Mouse (Mus musculus): ENCODE results near the gene Plekhg1.

The Plekhg1 gene

DNA sequence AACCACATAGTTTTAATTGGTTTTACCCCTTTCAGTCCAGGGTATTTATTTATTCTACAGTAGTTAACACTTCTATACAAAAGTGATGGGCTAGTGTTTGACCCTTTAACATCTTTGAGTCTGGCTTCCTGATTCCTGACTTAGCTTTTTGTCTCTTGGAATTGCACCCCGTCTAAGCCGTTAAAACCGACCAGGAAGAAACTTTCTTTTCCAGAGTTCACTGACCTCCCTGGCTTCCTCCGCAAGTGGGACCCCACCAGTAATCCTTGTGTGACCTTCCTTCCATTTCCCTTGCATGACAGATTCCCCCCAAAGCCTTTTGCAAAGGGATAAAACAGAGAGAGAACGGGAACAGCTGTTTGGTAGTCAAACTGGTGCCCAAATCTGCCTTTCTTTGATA, 1.6 kb downstream of the Plekhg1 start:
- DNase-seq (ENCODE audit: low read depth, low spot score): no peak

DNA sequence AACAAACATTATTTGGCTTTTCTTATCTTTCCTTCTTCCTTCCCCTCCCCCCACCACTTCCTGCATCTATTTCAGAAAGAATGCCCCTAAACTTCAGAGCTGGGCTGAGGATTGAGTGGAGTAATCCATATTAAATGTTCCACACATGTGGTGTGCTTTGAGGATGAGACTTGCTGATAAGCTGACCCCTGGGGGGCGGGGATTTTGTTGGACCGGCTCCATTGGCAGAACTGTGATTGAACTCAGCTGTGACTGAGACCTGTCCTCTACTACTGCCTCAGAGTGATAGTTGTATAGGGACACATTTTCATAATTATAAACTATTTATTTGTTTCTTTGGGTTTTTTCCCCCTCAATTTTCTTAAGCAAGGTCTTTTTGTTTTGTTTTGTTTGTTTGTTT, 2.9 kb downstream of the Plekhg1 start:
- no peak for DNase-seq (ENCODE audit: low read depth, low spot score)

DNA sequence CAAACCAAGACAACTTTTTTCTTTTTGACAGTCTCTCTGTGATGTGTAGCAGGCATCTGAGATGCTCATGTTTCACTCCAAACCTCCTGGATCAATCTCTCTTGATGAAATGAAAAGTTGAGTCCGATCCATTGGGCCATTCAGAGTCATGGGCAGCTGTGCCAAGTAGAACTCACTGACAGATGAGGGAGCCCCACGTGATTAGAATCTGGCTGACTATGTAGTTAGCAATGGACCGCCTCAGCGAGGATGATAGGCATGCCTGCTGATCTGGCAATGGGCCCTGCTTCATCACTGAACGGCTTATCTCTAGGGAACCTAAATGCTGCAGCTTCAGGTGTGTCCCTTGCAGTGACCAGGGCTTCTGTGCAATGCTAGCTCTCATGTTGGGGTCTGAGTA, 3.7 kb downstream of the Plekhg1 start:
- no peak for DNase-seq (ENCODE audit: low read depth, low spot score)

DNA sequence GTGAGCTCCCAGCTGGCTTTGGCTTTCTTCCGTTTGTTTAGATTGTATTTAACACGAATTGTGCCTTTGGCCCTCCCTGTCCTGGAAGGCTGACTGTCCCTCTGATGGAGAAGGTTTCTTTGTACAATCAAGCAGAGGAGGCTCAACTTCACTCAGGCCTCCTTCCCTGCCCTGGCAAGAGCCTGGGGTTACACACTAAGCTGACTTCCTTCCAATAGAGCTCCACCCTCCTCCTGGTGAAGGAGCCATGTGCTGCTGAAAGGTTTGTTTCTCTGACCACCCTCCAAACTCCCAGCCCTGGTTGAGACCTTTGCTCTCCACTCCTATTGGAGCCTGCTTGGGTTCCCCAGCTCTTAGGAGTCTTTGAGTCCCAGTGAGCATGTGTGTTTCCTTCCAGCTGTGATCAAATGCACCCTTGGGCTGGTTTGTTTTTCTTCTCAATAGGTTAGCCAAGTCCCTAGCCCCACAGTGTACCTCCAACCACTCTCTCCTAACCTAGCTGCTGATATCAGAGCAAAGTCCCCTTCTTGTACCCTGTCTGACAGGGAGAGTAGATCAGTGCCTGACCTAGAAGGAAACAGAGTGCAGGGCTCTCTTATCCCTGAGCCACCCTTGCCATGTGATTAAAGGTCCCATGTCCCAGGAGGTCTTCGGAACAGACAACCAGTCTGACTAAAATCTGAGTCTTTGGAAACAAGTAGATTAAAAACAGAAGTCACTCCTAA, 6.8 kb downstream of the Plekhg1 start:
- no peak for DNase-seq (ENCODE audit: low read depth, low spot score)

DNA sequence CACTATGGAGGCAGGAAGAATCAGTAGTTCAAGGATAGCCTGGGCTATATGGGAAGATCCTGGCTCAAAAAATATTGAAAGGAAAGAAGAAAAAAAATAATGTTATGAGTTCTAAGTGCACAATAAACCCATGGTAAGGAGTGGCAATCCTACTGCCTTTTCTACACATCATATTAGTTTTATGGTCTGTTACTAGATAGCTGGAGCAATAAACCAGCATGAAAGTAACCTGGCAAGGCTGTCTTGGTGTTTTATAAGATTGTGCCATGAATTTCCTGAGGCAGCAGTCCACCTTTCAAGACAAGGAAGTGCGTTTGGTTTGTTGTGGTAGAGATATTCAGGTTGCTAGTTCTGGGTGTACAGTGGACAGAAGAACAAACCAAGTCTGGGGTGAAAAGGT, 9.4 kb downstream of the Plekhg1 start:
- no peak for DNase-seq (ENCODE audit: low read depth, low spot score)

DNA sequence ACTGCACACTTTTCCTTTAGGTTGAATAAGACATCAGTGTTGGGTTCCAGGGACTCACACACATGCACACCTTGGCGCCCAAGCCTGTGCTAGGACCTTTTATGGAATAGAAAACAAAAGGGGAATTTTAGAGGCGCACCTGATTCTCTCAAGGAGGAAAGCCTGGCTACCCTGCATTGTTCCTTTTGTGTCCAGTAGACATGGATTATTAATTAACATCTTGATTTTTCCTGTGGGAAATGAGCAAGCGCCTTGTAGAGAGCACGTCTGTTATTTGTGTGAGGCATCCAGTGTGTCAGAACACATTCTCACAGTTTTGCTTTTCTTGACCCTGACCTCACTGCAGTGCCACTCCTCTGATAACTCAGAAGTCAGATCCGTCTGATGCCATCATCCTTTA, 21.8 kb downstream of the Plekhg1 start:
- DNase-seq (ENCODE audit: low read depth, low spot score): no peak

DNA sequence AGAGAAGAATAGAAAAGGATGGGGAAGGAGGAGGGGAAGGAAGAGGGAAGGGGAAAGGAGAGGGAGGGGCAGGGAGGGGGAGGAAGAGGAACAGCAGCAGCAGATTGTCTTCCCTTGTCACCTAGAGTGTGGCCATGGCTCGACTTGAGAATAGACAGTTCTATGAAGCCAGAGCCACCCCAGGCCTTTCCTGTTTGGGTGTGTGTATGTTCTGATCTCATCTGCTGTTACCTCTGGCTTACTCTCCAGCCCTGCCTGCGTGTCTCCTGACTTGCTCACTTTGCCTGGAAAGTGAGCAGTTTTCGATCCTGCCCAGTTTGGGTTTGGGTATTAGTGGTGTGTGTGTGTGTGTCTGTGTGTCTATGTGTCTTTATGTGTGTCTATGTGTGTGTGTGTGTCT, 23.0 kb downstream of the Plekhg1 start:
- DNase-seq (ENCODE audit: low read depth, low spot score): no peak

DNA sequence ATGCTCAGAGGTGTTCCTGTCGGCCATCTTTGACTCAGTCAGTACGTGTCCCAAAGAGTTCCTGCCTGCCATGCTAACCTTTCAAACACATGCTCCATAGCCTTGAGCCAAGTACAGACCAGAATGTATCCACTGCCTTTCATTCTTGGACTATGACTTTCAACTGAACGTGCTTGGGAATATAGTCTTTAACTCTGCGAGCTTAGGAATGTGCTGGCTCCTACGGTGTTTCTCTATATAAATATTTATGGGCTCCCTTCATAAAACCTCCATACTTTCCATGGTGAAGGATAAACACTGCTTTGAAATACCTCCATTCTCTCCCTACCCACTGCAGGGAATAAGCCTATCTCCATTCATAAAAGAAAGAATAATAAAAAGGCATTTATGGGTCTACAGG, 29.0 kb downstream of the Plekhg1 start:
- DNase-seq (ENCODE audit: low read depth, low spot score): no peak

DNA sequence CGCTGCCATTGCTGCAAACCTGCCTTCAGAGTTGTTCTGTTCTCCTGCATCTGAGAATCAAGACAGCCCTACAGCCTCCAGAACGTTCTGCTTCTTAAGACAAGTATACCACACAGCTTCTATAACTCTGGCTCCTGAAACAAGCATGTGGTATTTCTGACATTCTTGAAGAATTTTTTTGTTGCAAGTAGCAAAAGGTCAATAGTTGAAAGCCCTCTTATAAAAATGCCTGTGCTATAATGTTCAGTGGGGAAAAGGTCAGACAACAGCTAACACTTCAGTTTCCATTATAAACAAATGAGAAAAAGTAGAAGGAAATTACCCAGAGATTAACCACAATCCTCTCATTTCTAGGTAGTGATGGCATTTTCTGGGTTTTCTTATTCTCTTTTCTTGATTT, 34.2 kb downstream of the Plekhg1 start:
- DNase-seq (ENCODE audit: low read depth, low spot score): no peak

DNA sequence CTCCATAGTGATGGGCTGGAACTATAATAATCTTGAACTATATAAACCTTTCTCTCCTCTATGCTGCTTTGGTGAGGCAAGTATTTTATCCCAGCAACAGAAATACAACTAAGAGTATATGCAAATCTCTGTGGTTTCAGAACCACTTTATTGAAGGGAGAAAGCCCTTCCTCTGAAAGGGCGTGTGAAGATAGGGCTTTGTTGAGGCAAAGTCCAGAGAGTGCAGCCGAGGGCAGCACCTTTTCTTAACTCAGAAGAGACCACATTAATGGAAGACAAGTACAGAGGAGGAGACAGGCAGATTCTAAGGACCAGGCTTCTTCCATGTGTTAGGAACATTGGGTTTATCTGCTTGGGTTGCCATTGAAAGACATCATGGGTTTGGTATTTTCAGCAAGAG, 36.6 kb downstream of the Plekhg1 start:
- no peak for DNase-seq (ENCODE audit: low read depth, low spot score)

DNA sequence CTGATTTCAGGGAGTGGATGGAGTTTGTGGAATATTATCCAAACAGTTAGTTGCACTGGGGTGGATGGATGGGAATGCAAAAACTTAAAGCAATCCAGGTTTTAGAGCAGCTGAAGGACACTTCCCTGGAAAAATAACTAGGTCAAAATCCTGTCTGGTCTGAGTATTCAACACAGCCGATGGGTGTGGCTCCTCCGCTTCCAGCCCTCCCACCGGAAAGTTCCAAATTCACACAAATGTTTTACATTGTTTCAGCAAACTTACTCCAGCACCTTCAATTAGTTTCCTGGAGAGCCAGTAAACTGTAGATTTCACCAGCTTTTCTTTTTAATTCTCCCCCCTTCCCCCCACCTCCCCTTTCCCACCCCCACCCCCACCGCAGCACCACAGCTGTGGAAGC, 45.2 kb downstream of the Plekhg1 start:
- DNase-seq (ENCODE audit: low read depth, low spot score): no peak

DNA sequence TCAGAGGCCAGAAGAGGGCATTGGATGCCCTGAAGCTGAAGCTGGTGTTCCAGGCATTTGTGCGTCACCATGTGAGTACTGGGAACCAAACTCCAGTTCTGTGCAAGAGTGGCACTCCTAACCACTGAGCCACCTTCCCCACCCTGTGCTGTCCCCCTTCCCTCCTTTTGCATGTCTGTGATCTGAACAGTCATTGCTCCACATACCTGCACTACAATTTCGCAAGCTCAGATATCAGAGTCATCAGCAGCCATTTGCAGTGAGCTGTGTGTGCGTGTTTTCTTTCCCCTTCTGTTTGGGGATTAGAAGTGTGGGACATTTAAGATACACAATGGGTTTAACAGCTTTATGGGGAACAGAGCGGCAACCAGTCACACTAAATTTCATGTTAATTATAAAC, 46.4 kb downstream of the Plekhg1 start:
- DNase-seq (ENCODE audit: low read depth, low spot score): no peak

DNA sequence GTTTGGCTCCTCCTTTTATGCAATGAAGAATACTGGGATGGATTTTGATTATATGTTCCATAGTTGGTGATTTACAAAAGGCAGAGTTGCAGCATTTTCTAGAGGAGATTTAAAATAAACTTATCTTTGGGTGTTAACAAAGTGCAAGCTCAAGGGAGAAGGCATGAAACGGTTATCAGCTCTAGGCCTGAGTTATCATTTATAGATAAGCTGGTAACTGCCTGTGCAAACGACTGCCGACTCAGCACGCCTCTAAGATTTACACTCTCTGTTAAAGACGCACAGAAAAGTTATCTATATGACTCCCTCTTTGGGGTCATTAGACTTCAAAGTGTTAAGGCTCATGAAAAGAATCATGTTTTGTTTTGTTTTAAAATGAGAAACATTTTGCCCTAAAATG, 46.8 kb downstream of the Plekhg1 start:
- no peak for DNase-seq (ENCODE audit: low read depth, low spot score)

DNA sequence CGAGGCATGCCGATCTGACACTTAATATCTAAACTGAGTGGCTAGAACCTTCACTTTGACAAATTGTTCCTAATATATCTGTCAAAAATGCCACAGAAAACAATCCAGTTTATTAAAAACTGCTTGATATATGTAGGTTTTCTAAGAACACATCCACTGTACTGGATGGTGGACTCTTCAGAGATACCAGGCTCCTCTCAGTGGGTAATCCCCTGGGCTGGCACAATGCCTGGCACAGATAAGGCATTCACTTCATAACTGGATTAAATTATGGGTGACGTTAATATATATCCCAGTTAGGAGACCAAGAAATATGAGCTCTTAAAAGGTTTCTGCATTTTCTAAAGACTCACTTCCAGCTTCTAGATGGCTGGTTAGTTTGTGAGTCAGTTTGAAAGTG, 53.7 kb downstream of the Plekhg1 start:
- no peak for DNase-seq (ENCODE audit: low read depth, low spot score)

DNA sequence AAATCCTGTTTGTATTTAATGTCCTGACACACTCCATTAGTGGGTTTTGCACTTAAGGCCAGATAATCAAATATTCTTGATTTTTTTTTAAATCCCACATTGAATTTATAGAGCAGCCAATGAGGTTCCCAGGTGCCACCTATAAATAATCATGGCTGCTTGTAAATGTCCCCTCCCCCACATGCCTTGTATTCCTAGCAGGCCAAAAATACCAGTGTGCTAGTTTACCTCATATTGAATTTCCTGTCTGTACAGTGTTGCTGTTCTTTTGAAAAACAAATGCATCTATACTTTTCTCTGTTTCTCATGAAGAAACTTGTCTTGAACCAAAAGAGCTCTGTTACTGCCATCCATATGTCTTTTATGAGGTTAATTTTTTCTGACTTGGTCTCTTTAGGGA, 59.3 kb downstream of the Plekhg1 start:
- DNase-seq (ENCODE audit: low read depth, low spot score): no peak

DNA sequence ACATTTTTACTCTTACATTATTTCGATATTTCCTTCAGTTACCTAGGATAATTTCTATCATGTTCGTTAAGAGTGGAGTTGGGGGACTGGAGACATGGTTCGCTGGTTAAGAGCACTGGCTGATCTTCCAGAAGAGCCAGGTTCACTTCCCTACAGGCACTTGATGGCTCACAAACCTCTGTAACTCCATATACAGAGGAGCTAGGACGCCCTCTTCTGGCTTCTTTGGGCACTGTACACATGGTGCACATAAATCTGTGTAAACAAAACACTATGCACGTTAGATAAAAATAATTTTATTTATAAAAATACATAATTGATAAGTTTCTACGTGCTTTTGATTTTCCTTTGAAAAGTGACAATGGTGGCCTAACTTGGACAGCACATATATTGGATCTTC, 61.1 kb downstream of the Plekhg1 start:
- no peak for DNase-seq (ENCODE audit: low read depth, low spot score)

DNA sequence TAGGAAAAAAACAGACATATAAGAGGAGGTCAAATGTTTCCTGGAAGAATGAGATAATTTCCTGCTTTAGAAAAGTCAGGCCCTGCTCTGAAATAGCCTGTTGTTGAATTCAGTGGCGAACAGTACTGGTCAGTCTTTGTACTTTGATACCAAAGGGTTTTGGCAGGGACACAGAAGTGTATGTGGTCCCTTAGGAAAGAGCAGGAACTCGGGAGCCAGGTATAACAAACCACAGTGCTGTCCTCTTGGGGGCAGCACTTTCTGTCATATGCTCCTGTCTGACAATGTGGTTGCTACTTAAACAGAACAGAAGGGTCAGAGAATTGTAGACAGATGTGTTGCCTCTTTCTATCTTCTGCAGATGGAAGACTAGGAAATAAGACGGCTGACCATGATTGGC, 65.2 kb downstream of the Plekhg1 start:
- no peak for DNase-seq (ENCODE audit: low read depth, low spot score)

DNA sequence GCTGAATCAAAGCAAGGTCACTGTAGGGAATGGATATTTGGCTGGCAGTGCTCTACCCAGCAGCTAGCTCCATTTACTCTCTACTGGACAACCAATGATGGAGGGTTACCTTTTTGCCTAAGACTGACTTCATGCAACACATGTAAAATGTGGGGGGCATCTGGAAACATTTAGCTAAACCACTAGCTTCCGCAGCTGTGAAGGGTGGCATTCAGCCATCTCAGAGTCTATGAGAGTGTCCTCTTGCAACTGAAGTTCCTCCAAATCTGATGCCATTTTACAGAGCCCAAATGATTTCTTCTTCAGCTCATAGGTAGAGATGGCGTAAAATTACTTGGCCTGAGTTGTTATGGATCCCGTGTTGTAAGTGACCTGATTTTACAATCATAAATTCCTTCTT, 67.8 kb downstream of the Plekhg1 start:
- DNase-seq (ENCODE audit: low read depth, low spot score): no peak

DNA sequence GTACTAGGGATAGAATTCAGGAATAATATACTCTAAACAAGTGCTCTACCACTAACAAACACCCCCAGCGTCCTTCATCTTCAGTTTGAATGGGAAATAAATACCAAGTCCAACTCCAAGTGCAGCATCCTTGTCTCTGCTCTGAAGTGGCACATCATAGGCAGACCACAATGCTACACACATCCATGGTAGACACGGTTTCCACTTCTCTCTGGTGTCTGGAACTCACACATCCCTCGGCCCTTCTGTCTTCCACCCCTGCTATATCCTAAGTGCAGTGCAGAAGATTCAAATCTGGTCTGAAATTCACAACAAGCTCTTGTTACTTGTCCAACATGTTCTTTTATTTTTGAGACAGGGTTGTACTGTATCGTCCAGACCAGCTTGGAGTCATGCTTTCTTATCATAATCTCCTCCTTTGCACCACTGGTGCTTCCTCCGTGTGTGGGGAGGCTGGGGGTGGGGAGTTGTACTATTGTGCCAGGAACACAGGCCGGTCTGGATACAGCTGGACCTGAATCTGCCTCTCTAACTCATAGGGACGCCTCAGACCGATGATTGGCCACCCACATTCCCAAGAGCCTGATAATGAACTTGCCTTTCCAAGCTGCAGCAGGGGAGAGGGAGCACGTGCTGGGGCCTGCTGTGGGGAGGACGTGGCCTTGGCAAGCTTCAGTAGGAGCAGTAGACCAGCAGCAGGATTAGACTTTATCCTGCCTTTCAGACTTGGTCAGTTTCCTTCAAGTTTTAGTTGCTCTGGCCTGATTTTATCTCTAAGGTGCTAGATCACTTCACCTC, 70.5 kb downstream of the Plekhg1 start:
- DNase-seq (ENCODE audit: low read depth, low spot score): no peak

DNA sequence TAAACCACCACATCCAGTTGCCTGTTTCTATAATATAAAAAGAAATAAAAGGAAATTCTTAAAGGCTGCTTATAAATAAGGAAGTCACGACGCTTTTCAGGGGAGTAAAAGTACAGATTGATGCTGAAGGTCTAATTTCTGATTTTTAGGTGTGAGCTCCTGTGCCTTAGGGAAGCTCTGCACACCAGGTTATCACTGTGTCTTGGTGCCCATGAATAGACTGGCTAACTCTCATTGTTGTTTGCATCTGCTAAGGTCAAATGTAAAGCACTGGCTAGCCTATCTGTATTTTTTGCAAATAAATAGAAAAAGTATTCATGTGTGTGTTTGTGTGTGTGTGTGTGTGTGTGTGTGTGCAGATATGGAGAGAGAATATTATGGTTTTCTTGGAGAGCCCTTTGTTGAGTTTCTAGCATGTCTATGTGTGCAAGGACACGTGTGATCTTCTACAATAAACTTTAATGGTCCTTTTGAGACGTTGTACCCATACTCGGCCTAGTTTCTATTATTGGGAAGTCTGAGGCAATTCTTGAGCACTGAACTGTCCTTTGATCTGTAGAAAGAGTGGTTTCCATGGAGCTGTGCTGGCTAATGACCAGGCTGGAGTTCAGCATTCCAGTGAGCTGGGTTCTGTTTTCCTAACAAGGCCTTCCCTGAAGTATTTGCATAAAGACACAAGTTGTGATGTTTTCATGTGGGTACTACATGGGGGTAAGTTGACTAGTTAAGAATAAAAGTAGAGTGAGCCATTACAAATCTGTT, 79.0 kb downstream of the Plekhg1 start:
- no peak for DNase-seq (ENCODE audit: low read depth, low spot score)

DNA sequence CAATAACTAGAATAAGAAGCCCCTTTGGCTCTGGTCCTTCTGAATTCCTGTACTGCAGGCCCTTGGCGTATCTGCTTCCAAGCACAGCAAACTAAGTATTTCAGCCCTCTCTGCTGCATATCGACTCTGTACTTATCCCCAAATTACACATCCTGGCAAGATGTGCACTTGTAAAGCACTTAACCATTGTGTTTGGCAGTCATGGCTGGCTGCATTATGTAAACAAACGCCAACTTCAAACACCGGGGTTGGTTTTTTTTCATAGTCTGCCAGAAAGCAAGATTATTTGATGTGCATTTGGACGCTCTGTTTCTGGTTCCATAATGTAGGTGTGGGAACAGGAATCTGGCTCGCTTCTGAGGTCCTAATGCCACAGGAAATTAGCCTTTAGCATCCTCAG, 83.7 kb downstream of the Plekhg1 start:
- DNase-seq (ENCODE audit: low read depth, low spot score): no peak

DNA sequence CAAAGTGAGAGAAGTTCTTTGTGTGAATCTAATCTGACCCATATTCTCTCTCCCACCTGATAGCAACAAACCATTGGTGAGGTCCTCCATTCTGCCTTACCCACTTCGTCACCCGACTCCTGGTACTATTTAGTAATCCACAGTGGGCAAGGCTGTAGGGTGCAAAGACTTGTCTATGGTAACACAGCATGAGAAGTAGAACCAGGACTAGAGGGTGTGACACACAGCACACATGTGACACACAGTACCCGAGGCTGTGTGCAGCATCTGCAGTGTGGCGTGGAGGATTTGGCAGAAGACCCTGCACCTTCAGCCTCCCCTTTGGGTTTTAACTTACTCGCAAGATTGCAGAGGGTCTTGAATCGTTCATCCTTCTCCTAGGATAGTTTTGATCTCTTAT, 85.9 kb downstream of the Plekhg1 start:
- no peak for DNase-seq (ENCODE audit: low read depth, low spot score)

DNA sequence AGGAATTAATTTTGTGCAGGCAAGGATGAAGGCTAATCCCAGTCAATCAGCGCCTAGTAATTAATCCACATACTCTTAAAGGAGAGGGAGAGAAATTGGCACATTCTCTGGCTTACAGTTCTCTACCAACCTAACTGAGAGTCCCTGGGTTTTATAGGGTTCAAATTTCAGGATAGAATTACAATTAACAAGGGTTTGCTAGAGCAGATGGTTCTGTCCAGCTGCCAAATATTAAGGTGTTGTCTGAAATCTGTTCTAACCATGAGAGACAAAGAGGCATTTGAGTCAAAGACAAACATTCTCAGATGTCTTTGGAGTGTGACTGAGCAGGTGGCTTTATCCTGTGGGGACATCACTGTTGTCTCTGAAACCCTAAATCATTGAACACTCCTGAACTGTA, 87.2 kb downstream of the Plekhg1 start:
- DNase-seq (ENCODE audit: low read depth, low spot score): no peak
